Mouse (Mus musculus) olfactory bulb, adult 2 months (tissue): ENCODE measurements around the gene D1Ertd622e. TPM values are rescaled to one million over a fixed set of nuclear protein-coding genes. Genes with fewer than 3 reads are reported as not detected.

Source experiments
- H3K27ac ChIP-seq: fragments of 200-500 bp; 2 replicates; pipeline ENCODE4 v1.5.1; 2012; ENCODE audit warnings: low read depth, low read length; ENCODE audit not compliant: insufficient read depth
- H3K4me1 ChIP-seq: fragments of 200-500 bp; 2 replicates; pipeline ENCODE4 v1.6.1; 2012; ENCODE audit warnings: low read length; ENCODE audit not compliant: control insufficient read depth, insufficient read depth
- H3K4me3 ChIP-seq: fragments of 200-500 bp; 2 replicates; pipeline ENCODE4 v1.5.1; 2012; ENCODE audit warnings: mild to moderate bottlenecking, low read depth, low read length, moderate library complexity; ENCODE audit not compliant: insufficient read depth
- CTCF ChIP-seq: fragments of 200-500 bp; IDR thresholded peaks from 2 replicates; pipeline ENCODE4 v1.5.1; 2012; ENCODE audit warnings: low read depth, mild to moderate bottlenecking, low read length, moderate library complexity; ENCODE audit not compliant: insufficient read depth
- POLR2A ChIP-seq: fragments of 200-500 bp; IDR thresholded peaks from 2 replicates; pipeline ENCODE4 v1.6.1; 2012; ENCODE audit warnings: mild to moderate bottlenecking, low read depth, low read length, moderate library complexity; ENCODE audit not compliant: insufficient read depth
- WGBS: fragments of 180-500 bp; shearing (Covaris S2); methylation state at CpG from one replicate; pipeline ENCODE4 v1.1.7; 2018; 5-methylcytosine and 5-hydroxymethylcytosine counted together
- polyA plus RNA-seq: library from polyadenylated mRNA; stranded (reverse); fragments of >200 nt; gene quantifications from 2 replicates; pipeline ENCODE4 v1.2.4, GENCODE M21; 2012; ENCODE audit warnings: low replicate concordance; ENCODE audit not compliant: missing spikeins, insufficient read depth, insufficient read length

Gene D1Ertd622e
- polyA plus RNA-seq, 1 experiment, result not detected

DNA sequence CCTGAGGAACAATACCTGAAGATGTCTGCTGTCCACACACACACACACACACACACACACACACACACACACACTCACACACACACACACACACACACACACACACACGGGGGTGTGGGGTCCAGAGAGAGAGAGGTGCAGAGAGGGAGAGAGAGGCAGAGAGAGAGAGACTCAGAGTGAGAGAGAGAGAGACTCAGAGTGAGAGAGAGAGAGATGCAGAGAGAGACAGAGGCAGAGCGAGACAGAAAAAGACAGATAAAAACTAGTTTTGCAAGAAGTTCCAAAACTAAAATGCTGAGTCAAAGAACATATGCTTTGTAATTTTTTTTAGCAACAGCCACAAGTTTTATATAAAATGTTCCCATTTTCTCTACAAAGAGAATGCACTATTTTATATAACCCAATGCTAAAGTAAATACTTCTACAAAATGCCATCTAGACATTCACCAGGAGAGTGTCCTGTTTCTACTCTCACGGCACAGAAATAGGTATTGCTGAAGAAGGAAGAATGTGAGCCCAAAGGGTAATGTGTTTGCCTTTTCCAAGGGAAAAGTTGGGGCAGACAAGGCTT is 11.2 kb downstream of the D1Ertd622e start:
- TF ChIP-seq POLR2A, result no peak
- no peak for TF ChIP-seq CTCF
- H3K4me1 ChIP-seq, result peaks cover 16% of the 10 kb centered on the region
- 62% methylated on average over 3 of the region's 3 CpGs for WGBS
- no peak overlapping the region for H3K4me3 ChIP-seq
- no peak overlapping the region for H3K27ac ChIP-seq

DNA sequence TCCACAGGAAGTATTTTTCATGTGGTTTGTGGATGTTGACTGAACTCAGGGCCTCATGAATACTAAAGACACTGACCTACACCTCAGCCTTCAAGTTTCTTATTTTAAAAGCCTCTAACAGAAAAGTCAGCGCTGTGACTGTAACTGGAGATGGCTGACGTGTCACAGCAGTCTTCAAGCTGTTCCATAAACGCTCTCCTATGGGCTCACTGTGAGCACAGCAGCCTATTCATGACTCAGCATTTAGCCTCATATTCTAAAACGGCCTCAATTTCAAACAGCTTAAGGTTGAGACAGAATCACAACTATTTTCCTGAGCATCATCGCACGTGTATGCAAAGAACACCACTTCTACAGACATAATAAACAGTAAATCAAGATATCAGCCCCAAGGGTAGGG is 11.8 kb downstream of the D1Ertd622e start:
- no peak overlapping the region for H3K27ac ChIP-seq
- TF ChIP-seq CTCF (no peak), POLR2A (no peak)
- no peak overlapping the region for H3K4me3 ChIP-seq
- H3K4me1 ChIP-seq, result peaks cover 16% of the 10 kb centered on the region
- WGBS, result 24% methylated on average over 6 of the region's 6 CpGs

DNA sequence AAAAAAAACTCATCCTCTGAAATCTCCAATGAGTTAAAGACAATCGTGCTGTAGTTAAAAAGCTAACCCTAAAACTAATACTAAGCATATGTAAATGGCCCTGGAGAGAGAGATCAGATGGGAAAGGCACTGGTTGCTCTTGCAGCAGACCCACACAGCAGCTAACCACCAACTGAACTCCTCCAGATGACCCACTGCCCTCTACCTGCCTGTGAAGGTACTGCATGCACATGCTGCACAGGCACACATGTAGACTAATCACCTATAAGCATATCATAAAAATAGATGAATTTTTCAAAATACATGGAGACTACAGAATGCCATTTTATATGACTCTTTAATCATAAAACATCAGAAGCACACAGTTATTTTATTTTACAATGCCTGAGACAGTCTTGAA is 14.8 kb downstream of the D1Ertd622e start:
- TF ChIP-seq CTCF (peak; percentile 21; the same call in 1 of the 2 replicates), POLR2A (no peak)
- Histone ChIP-seq H3K4me3 (no peak overlapping the region), H3K27ac (no peak overlapping the region), H3K4me1 (peaks cover 14% of the 10 kb centered on the region; the same call in 1 of the 2 replicates)
- 73% methylated on average over 1 of the region's 1 CpGs for WGBS

DNA sequence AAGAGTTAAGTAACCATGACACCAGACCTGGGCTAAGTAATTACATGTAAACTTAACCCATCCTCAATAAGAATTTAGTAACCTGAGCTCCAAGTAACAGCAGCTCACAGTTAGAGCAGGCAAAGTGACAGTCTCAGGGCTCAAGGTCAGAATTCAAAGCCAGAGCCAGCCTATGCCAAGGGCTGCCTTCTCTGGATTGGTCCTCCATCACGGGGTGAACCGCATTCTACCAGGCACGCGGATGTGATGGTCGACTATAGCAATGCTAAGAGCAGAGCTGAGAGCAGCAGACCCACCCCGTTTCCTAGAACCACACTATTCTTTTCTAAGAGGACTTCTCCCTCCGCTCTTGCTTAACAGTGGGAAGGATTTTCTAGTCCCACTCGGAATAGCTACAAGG is 27.8 kb downstream of the D1Ertd622e start:
- 86% methylated on average over 8 of the region's 8 CpGs for WGBS
- Histone ChIP-seq H3K4me3 (no peak overlapping the region), H3K4me1 (peaks cover 5% of the 10 kb centered on the region), H3K27ac (no peak overlapping the region)
- TF ChIP-seq CTCF (no peak), POLR2A (no peak)

DNA sequence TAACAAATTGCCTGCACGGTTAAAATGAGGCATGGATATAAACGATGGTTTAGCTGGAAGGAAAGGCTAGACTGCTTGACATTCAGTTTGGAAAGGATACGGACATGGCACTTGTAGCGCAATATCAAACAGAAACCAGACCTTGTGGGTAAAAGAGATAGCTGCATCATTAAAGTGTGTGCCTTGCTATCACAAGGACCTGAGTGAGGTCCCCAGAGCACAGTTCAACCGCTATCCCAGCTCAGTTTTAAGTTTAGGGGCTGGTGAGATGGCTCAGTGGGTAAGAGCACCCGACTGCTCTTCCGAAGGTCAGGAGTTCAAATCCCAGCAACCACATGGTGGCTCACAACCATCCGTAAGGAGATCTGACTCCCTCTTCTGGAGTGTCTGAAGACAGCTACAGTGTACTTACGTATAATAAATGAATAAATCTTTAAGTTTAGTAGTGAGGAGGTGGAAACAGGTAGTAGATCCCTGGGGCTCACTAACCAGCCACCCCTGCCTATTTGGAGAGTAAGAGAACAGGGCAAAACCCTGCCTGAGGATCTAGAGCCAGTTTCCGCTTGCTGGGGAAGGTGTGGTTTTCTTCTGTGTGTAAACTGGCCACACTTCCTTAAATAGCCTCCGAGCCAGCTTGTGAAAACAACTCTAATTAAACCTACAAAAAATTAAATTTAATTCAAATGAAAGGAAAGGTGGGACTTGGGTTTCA is 29.2 kb downstream of the D1Ertd622e start:
- Histone ChIP-seq H3K4me3 (no peak overlapping the region), H3K4me1 (peaks cover 5% of the 10 kb centered on the region), H3K27ac (no peak overlapping the region)
- 76% methylated on average over 11 of the region's 11 CpGs for WGBS
- no peak for TF ChIP-seq POLR2A
- TF ChIP-seq CTCF, result no peak

DNA sequence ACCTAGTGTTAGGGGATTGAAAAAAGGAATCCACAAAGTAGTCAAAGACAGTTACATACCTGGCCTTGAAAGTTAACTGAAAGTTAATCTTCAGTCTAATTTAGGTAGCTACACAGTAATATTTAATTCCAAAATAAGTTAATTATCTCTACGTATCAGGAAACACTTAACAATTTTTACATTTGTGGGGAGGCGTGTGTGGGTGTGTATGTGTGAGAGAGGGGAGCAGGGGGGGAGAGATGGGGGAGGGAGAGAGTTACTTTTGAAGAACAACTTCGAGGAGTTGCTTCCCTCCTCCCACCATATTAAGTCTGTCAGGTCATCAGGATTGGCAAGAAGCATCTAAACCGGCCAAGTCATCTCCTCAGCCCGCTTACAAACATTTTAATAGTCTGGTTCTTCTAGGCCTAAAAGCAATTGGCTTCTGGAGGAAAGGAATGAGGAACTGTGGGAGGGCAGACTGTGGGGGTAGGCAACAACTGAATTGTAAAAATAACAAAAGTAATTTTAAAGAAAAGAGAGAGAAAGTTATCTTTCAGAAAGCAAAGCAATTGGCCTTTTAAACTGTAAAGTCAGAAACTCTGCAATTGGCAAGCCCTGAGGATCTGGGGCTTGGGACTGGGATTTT is 29.9 kb downstream of the D1Ertd622e start:
- peaks cover 5% of the 10 kb centered on the region for H3K4me1 ChIP-seq
- H3K4me3 ChIP-seq, result no peak overlapping the region
- no peak overlapping the region for H3K27ac ChIP-seq
- 56% methylated on average over 5 of the region's 5 CpGs for WGBS
- TF ChIP-seq POLR2A (no peak), CTCF (no peak)

DNA sequence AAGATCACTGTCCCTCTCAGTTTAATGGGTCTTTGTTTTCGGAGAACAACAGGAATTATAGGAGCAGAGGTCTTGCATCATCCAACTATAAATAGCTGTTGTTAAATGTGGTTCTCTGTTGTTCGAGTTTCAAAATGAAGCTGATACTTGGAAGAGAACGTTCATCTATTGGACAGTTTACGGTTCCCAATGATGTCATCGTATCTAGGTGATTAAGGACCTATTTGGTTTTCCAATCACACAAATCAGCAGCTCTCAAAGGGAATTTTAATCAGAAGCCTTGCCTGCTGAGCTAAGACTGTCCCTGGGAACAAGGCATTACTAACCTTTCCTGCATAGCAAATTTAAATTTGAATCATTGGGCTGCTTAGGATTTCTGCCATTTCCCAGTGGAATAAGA is 31.7 kb downstream of the D1Ertd622e start:
- Histone ChIP-seq H3K27ac (peak overlapping the region; percentile 73), H3K4me1 (peaks cover 2% of the 10 kb centered on the region), H3K4me3 (no peak overlapping the region)
- TF ChIP-seq POLR2A (no peak), CTCF (no peak)
- WGBS, result 15% methylated on average over 5 of the region's 5 CpGs

DNA sequence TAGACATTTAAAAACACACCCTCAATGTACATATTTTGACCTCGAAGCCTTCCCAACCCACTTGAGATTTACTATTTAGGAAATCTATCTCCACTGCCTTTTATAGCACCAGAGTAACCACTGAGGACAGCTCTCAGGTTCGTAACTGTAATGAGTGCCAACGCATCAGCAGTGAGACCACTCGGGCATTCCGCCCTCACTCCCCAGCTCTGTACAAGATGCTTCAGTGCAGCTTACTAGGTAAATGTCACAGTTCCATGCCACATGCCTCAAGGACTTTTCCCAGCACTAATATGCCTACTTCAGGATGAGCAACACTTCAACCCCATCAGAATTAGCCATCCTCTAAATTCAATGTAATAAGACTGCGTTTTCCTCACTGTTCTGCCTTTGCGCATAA is 33.0 kb downstream of the D1Ertd622e start:
- Histone ChIP-seq H3K27ac (no peak overlapping the region; the same call in 1 of the 2 replicates), H3K4me1 (peaks cover 2% of the 10 kb centered on the region), H3K4me3 (no peak overlapping the region)
- WGBS, result 76% methylated on average over 7 of the region's 7 CpGs
- TF ChIP-seq POLR2A (no peak), CTCF (no peak)

GRCm38 (mm10) chr1:97628016-97628415 is 33.9 kb downstream of the D1Ertd622e start:
- H3K27ac ChIP-seq, result no peak overlapping the region
- peaks cover 2% of the 10 kb centered on the region for H3K4me1 ChIP-seq
- 75% methylated on average over 8 of the region's 8 CpGs for WGBS
- TF ChIP-seq POLR2A (no peak), CTCF (no peak)
- no peak overlapping the region for H3K4me3 ChIP-seq
